Mouse (Mus musculus) neural tube, embryonic 11.5 days (tissue): ENCODE results near the gene Nif3l1. TPM values are rescaled to one million over a fixed set of nuclear protein-coding genes. Genes with fewer than 3 reads are reported as not detected.

Experiments used
- ATAC-seq: fragments of 200-750 bp; cut with Nextera tagmentation; 2 replicates; pipeline ENCODE4 v1.8.0; 2017; ENCODE audit warnings: moderate number of reproducible peaks, mild to moderate bottlenecking, moderate TSS enrichment, moderate library complexity; ENCODE audit not compliant: insufficient read depth, low FRiP score, low TSS enrichment
- DNase-seq: peaks from one replicate; pipeline ENCODE4 v3.0.0-alpha.2; 2015; ENCODE audit warnings: low spot score
- H3K27ac ChIP-seq: fragments of 300-500 bp; sonication (generic); 2 replicates; pipeline ENCODE4 v1.5.1; 2014; ENCODE audit warnings: low read depth, mild to moderate bottlenecking, low read length
- H3K27me3 ChIP-seq: fragments of 300-500 bp; sonication (generic); 2 replicates; pipeline ENCODE4 v1.6.1; 2014; ENCODE audit warnings: mild to moderate bottlenecking, low read length, mixed read lengths; ENCODE audit not compliant: control insufficient read depth, insufficient read depth
- H3K36me3 ChIP-seq: fragments of 300-500 bp; sonication (generic); 2 replicates; pipeline ENCODE4 v1.6.1; 2014; ENCODE audit warnings: mild to moderate bottlenecking, low read length, moderate library complexity, mixed read lengths; ENCODE audit not compliant: control insufficient read depth, insufficient read depth
- H3K4me1 ChIP-seq: fragments of 300-500 bp; sonication (generic); 2 replicates; pipeline ENCODE4 v1.6.1; 2014; ENCODE audit warnings: low read length, mixed read lengths; ENCODE audit not compliant: control insufficient read depth, insufficient read depth
- H3K4me2 ChIP-seq: fragments of 300-500 bp; sonication (generic); 2 replicates; pipeline ENCODE4 v1.6.1; 2014; ENCODE audit warnings: low read depth, mild to moderate bottlenecking, moderate library complexity
- H3K4me3 ChIP-seq: fragments of 300-500 bp; sonication (generic); 2 replicates; pipeline ENCODE4 v1.5.1; 2014; ENCODE audit warnings: low read depth, low read length
- H3K9ac ChIP-seq: fragments of 300-500 bp; sonication (generic); 2 replicates; pipeline ENCODE4 v1.6.1; 2014; ENCODE audit warnings: mild to moderate bottlenecking, low read length
- H3K9me3 ChIP-seq: fragments of 300-500 bp; sonication (generic); 2 replicates; pipeline ENCODE4 v1.6.1; 2016; ENCODE audit warnings: low read length; ENCODE audit not compliant: control insufficient read depth
- WGBS: fragments of 180-500 bp; shearing (Covaris S2); extraction: QIAGEN DNeasy Blood & Tissue Kit; methylation state at CpG from one replicate; pipeline ENCODE4 v1.1.7; 2014; 5-methylcytosine and 5-hydroxymethylcytosine counted together
- polyA plus RNA-seq: library from polyadenylated mRNA; unstranded; fragments of >200 nt; fragmentation: Nextera tagmentation; extraction: Ambion mirVana; gene quantifications from 2 replicates; pipeline ENCODE4 v1.2.1, GENCODE M21; 2014

Nif3l1 gene
- polyA plus RNA-seq, result 67.8 and 68.5 TPM in 2 replicates

DNA sequence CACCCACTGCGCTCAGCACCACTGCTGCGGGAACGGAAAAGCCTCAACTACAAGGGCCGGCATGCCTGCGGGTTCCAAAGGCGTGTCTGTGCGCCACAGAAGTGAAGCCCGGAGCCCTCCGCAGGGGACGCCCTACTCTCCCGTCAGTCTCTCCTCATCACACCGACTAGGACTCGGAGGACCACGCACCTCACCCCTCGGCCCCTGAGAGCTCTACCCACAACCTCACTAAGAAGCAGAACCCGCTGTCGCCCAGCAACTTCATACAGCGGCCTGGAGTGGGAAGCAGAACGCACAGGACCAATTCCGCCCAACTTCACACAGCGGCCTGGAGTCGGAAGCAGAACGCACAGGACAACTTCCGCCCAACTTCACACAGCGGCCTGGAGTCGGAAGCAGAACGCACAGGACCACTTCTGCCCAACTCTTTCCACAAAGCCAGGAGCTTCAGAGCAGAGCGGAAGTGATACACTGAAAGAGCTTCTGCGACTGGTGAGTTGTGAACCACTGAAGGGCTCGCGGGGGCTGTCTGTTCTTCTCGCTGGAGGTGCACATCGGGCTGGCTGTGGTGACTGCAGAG is at the start of gene Nif3l1, which contains the start of gene Ppil3:
Gene Nif3l1, plus strand, starts transcription at position 9 of the 580 bp plus-strand sequence.
Gene Ppil3, minus strand, starts transcription at position 344 of the 580 bp plus-strand sequence.
- Histone ChIP-seq H3K36me3 (0 out of 2 replicates have a peak, but pooled peaks cover 2% of the 10 kb centered on the region), H3K27me3 (no peaks in the 10 kb centered on the region), H3K9me3 (no peaks in the 10 kb centered on the region), H3K4me1 (peaks cover 9% of the 10 kb centered on the region; the same call in 1 of the 2 replicates), H3K9ac (peak within 1 kb of the TSS; percentile 85), H3K27ac (peak within 1 kb of the TSS; percentile 76), H3K4me3 (peak within 1 kb of the TSS; percentile 69), H3K4me2 (peak within 1 kb of the TSS; percentile 39)
- peak; percentile 85 for DNase-seq
- peak; percentile 91 for ATAC-seq
- WGBS, result under 1% methylated on average over 33 of the region's 33 CpGs

DNA sequence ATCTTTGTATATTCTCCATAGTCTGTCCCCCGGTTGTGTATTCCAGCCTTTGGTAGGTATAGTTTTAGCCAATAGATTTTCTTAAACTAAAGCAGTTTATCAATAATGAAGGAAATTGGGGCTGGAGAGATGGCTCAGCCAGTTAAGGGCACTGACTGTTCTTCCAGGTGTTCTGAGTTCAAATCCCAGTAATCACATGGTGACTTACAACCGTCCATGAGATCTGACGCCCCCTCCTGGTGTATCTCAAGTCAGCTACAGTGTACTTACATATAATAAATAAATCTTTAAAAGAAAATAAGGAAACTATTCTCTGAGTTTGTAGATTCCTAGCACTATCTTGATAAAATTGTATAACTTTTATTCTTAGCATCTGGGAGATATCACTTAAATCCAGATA is 49.6 kb upstream of the Nif3l1 start:
- Histone ChIP-seq H3K27ac (no peak overlapping the region), H3K9me3 (no peaks in the 10 kb centered on the region), H3K4me1 (peaks cover 11% of the 10 kb centered on the region; the same call in 1 of the 2 replicates), H3K9ac (no peak overlapping the region), H3K27me3 (no peaks in the 10 kb centered on the region), H3K4me3 (no peak overlapping the region), H3K4me2 (no peak overlapping the region), H3K36me3 (peaks cover 20% of the 10 kb centered on the region)
- DNase-seq (no peak), ATAC-seq (no peak)
- WGBS, result 97% methylated on average over 3 of the region's 3 CpGs

DNA sequence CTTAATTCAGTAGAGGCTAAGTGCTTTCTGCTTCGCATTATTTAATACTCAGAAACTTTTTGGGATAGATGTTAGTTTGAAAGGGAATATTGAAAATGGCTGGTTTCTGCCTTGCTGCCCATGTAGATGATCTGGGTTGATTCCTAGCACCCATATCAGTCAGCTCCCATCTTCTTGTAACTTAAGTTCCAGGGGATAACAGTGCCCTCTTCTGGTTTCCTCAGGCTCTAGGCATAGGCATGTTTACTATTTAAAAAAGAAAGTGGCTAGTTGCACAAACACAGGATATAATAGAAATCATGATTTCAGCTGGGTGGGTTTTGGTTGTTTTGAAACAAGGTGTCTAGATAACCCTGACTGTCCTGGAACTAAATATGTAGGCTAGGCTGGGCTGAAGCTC is 48.8 kb upstream of the Nif3l1 start:
- WGBS, result 100% methylated on average over 1 of the region's 1 CpGs
- no peak overlapping the region for H3K9ac ChIP-seq
- DNase-seq (no peak), ATAC-seq (no peak)
- H3K4me2 ChIP-seq, result no peak overlapping the region
- no peaks in the 10 kb centered on the region for H3K9me3 ChIP-seq
- no peak overlapping the region for H3K4me3 ChIP-seq
- H3K27me3 ChIP-seq, result no peaks in the 10 kb centered on the region
- H3K4me1 ChIP-seq, result peaks cover 11% of the 10 kb centered on the region; the same call in 1 of the 2 replicates
- peaks cover 23% of the 10 kb centered on the region for H3K36me3 ChIP-seq
- H3K27ac ChIP-seq, result no peak overlapping the region

DNA sequence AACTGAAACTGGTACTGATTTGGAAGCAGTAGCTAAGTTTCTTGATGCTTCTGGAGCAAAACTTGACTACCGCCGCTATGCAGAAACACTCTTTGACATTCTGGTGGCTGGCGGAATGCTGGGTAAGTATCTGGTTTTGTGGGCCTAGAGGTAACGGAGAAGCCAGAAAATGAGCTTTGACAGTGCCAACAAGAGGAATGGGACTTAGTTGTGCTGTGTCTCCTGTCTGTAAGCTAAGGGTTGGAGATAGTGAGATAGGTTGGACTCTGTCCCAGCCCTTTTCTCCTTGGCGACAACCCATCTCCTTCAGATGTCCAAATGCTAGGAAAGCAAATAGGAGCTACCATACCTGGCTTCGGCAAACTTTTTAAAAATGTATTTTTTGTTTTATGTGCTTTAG is 47.2 kb upstream of the Nif3l1 start:
- Histone ChIP-seq H3K4me2 (no peak overlapping the region), H3K27ac (no peak overlapping the region), H3K27me3 (no peaks in the 10 kb centered on the region), H3K4me1 (0 out of 2 replicates have a peak, but pooled peaks cover 4% of the 10 kb centered on the region), H3K9me3 (no peaks in the 10 kb centered on the region), H3K9ac (no peak overlapping the region), H3K4me3 (no peak overlapping the region), H3K36me3 (peaks cover 32% of the 10 kb centered on the region)
- no peak for DNase-seq
- 99% methylated on average over 6 of the region's 6 CpGs for WGBS
- no peak for ATAC-seq

DNA sequence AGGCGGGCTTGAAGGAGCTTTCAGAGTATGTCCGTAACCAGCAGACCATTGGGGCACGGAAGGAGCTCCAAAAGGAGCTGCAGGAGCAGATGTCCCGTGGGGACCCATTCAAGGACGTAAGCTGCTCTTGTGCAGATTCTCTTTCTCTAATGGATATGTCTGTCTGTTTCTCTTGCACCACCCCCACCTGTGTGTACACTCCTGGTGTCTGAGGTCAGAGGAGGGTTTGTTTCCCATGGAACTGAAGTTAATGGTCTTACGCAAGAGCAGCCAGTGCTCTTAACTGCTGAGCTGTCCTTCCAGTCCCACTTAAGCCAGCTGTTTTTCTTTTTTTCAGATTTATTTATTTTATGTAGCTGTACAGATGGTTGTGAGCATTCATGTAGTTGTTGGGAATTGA is 43.6 kb upstream of the Nif3l1 start:
- H3K4me2 ChIP-seq, result no peak overlapping the region
- peaks cover 28% of the 10 kb centered on the region for H3K36me3 ChIP-seq
- H3K9ac ChIP-seq, result no peak overlapping the region
- H3K27ac ChIP-seq, result no peak overlapping the region
- DNase-seq (no peak), ATAC-seq (no peak)
- 92% methylated on average over 6 of the region's 6 CpGs for WGBS
- H3K27me3 ChIP-seq, result no peaks in the 10 kb centered on the region
- H3K4me1 ChIP-seq, result no peaks in the 10 kb centered on the region
- H3K4me3 ChIP-seq, result no peak overlapping the region
- no peaks in the 10 kb centered on the region for H3K9me3 ChIP-seq

DNA sequence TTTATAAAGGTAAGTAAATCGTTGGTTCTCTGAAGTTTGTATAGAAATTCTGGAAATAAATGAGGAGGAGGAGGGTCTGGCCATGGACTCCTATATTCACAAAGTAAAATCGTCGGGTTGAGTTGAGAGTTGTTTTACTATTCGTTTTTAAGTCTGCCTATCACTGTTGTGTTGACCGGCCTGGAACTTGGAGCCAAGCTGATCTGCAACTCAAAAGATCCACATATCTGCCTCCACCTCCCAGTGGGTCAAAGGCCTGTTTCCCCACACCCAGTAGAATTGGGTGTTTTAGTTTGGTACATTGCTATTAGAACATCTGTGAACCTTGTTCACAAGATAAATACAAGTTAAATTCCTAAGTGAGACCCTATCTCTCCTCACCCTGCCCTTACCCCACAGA is 41.2 kb upstream of the Nif3l1 start:
- 90% methylated on average over 5 of the region's 5 CpGs for WGBS
- Histone ChIP-seq H3K9me3 (no peaks in the 10 kb centered on the region), H3K27me3 (no peaks in the 10 kb centered on the region), H3K36me3 (peaks cover 23% of the 10 kb centered on the region), H3K9ac (no peak overlapping the region), H3K4me3 (no peak overlapping the region), H3K4me2 (no peak overlapping the region), H3K4me1 (no peaks in the 10 kb centered on the region), H3K27ac (no peak overlapping the region)
- ATAC-seq (no peak), DNase-seq (no peak)

DNA sequence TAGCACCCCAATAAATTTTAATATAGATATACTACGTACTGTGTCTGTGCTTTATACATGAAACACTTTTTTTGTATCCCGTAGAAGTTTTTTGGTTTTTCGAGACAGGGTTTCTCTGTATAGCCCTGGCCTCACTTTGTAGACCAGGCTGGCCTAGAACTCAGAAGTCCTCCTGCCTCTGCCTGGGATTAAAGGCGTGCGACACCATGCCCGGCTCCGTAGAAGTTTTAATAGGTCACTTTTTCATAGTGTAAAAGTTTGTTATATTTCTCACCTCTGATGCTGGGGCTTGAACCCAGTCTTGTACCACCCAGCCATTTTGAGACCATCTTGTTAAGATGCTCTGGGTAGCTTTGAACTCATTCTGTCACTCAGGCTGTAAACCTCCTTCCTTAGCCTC is 37.6 kb upstream of the Nif3l1 start:
- Histone ChIP-seq H3K4me2 (no peak overlapping the region), H3K9me3 (no peaks in the 10 kb centered on the region), H3K27me3 (no peaks in the 10 kb centered on the region), H3K36me3 (peaks cover 11% of the 10 kb centered on the region), H3K9ac (no peak overlapping the region), H3K27ac (no peak overlapping the region), H3K4me3 (no peak overlapping the region), H3K4me1 (no peaks in the 10 kb centered on the region)
- ATAC-seq, result no peak
- WGBS, result 96% methylated on average over 7 of the region's 7 CpGs
- DNase-seq, result no peak

DNA sequence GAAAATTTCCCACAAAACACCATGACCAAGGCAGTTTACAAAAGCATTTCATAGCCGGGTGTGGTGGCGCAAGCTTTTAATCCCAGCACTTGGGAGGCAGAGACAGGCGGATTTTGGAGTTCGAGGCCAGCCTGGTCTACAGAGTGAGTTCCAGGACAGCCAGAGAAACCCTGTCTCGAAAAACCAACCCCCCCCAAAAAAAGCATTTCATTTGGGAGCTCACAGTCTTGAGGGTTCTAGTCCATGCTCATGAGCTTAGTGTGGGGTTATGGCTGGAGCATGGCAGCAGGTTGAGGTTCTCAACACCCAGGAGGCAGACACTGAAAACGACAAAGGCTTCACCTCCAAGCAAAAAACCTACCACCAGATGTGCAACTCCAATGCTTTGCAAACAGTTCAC is 36.8 kb upstream of the Nif3l1 start:
- Histone ChIP-seq H3K27me3 (no peaks in the 10 kb centered on the region), H3K36me3 (peaks cover 10% of the 10 kb centered on the region), H3K9ac (no peak overlapping the region), H3K9me3 (no peaks in the 10 kb centered on the region), H3K4me1 (no peaks in the 10 kb centered on the region), H3K4me2 (no peak overlapping the region), H3K27ac (no peak overlapping the region), H3K4me3 (no peak overlapping the region)
- DNase-seq (no peak), ATAC-seq (no peak)
- WGBS, result 86% methylated on average over 6 of the region's 6 CpGs

DNA sequence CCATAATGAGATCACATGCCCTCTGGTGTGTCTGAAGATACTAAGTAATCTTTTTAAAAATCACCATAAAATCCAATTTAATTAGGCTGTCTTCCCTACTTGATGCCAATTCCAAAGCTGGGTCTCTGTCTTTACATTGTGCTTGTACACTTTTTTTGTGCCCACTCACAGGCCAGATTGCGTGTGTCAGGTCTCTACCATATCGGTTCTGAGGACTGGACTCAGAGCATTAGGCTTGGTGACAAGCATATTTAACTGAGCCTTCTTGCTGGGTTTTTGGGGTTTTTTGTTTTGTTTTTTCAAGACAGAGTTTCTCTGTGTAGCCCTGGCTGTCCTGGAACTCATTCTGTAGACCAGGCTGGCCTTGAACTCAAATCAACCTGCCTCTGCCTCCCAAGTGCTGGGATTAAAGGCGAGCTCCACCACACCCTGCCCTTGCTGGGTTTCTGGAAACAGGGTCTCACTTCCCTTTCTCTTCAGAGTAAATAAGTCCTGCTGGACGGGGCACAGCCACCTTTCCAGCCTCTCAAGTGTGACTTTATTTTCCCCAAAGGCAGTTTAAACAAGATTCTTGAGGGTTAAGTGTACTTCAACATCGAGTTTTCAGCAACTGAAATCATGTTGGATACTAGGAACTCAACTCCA is 35.3 kb upstream of the Nif3l1 start:
- Histone ChIP-seq H3K9me3 (no peaks in the 10 kb centered on the region), H3K4me3 (no peak overlapping the region), H3K27me3 (no peaks in the 10 kb centered on the region), H3K36me3 (peaks cover 9% of the 10 kb centered on the region; the same call in 1 of the 2 replicates), H3K27ac (no peak overlapping the region), H3K4me1 (no peaks in the 10 kb centered on the region), H3K4me2 (no peak overlapping the region), H3K9ac (no peak overlapping the region)
- no peak for DNase-seq
- 83% methylated on average over 5 of the region's 5 CpGs for WGBS
- no peak for ATAC-seq
